Mouse (Mus musculus) testis, postnatal 14 days (tissue): ENCODE measurements around the gene Syne1.
A peak's percentile ranks its signal among the peaks of the same experiment; 100 is the strongest.

ENCODE experiments used
- DNase-seq: peaks from one replicate; pipeline ENCODE4 v3.0.0; 2021; ENCODE audit warnings: low spot score

Syne1 gene

DNA sequence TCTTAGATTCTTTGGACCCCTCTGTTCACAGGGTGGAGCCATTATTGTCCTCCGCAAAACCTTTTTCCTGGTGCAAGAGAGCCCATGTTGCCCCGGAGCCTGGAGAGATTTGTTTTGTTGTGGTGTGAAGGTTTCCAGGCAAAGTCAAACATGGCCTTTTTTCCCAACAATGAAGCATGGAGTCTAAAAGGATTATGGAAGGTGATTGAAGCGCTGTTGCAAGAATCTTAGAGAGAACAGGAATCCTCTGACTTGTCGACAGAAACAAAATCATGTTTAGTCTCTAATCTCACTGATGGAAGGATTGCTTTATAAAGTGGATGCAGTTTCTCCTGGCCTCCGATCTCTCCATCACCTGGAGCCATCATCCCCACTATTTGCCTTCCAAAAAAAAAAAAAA lies at the start of gene Syne1:
Gene Syne1, minus strand, starts transcription at position 101 of the 400 bp plus-strand sequence.
- no peak for DNase-seq

DNA sequence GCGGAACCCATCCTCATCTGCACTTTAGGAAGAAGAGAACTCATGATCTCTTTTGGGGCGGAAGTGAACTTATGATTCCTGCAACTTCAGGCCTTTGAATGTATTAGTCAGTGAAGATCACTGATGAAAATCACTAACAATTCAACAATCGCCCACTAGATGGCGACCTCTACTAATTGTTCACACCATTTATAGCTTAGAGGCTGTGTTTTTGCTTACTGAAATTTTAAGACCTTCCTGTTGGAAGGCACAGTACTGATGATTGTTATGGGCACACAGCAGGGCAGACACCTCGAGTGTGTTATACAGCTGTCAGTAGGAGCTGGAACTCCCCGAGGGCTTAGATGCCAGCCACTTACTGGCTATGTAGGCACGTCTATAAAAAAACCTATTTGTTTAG lies 48.8 kb upstream of the Syne1 start:
- peak; percentile 32 for DNase-seq

DNA sequence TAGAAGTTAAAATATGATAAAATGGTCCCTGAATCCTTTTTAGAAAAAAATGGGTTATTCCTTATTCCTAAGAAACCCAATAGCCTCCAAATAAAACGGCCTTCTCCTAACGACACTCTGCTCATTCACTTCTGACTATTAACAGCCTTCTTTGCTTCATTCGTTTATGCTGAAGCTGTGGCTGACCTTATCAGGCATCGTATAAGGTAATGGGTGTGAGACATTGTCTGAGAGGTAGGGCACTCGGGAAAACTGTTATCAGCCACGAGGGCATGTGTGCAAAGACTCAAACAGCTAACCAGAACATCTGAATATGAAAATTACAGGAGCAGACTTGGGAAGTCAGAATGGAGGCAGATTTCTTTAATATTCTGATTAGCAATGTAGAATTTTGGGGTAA lies 45.3 kb upstream of the Syne1 start:
- DNase-seq, result no peak

DNA sequence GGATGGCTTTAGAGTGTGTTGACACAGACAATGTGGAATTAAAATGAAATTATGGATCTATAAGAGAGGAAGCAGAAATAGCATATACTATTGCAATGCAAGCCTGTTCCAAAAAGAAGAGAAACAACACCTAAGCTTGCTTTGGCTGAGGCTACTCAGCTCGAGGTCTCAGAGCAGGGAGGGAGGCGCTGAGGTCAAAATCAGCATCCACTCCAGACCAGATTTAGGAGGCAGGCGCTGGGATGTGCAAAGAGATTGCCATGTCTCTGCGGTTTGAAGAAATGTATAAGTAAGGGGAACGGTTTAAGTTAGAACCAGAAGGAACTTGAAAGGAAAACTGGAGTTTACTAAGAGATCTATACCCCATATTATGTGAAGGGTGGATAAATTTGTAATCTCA lies 43.2 kb upstream of the Syne1 start:
- DNase-seq, result no peak

DNA sequence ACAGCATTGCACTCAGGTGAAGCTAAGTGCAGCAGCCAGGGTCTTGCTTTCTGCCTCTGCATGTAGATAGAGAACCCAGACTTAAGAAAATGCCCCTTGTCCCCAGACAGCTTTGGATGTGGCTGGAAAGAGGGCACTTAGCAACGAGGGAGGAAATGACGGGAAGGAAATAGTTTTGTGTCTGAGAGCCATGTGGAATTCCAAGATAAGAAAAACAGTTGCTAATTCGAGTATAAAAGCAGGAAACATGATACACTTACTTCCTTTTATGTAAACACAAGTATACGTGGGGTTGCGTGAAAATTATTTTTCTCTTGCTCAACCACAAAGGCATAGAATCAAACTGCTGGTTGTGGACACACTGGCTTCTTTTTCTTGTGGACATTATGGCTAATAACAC lies 42.2 kb upstream of the Syne1 start, which contains the start of gene Myct1:
Gene Myct1, plus strand, starts transcription at position 312 of the 400 bp plus-strand sequence.
- no peak for DNase-seq

DNA sequence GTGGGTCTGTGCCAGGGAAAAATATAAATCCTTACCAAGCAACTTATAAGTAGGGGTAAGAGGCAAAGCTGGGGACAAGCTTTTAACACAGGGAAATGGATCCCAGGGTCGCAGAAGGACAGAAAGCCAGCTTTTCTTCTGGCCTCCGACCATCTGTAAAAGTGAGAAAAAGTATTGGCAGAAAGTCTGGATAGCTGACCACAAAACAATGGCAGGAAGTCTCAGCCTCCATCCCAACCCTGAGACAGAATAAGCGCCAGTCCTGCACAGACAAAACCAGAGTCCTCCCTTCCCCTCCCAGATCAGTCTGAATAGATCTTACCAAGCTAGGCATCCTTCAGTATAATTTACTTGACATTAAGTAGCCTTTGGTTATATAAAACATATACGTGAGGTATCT lies 40.7 kb upstream of the Syne1 start:
- DNase-seq, result no peak

DNA sequence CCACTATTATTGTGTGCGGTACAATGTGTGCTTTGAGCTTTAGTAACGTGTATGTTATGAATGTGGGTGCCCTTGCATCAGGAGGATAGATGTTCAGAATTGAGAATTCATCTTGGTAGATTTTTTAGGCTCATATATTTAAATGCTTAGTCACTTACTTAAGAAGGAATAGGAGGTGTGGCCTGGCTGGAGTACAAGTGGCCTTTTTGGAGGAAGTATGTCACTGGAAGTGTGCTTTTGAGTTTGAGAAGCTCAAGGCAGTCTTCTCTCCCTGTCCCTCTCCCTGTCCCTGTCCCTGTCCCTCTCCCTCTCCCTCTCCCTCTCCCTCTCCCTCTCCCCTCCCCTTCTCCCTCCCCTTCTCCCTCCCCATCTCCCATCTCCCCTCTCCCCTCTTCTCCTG lies 39.8 kb upstream of the Syne1 start:
- DNase-seq, result no peak

DNA sequence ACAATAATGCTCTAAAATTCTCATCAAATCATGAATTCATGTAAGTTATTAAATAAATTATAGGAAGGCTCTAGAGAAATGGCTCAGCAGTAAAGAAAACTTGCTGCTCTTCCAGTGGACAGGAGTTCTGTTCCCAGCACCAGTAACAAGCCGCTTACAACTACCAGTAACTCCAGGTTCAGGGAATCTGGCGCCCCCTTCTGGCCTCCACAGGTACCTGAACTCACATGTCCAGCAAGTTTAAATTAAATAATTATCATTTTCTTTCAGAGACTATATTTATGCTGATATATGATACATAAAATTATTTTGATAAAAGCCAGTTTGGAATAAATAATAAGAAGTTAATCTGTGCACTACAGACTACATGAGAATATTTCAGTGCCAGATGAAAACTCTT lies 22.0 kb upstream of the Syne1 start:
- no peak for DNase-seq

DNA sequence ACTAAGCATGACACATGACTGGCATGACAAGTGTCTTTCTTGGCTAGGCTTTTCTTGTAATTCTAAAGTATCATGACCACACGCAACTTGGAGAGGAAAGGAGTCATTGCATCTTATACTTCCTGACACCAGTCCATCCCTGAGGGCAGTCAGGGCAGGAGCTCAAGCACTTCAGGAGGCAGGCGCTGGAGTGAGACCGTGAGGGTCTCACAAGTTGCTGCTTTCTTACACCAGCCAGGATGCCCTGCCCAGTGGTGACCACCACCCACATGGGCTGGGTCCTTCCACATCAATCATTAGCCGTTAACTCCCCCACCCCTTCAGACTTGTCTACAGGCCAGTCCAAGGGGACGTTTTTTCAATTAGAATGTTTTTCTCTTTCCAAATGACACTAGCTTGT lies 20.1 kb upstream of the Syne1 start:
- DNase-seq, result no peak

DNA sequence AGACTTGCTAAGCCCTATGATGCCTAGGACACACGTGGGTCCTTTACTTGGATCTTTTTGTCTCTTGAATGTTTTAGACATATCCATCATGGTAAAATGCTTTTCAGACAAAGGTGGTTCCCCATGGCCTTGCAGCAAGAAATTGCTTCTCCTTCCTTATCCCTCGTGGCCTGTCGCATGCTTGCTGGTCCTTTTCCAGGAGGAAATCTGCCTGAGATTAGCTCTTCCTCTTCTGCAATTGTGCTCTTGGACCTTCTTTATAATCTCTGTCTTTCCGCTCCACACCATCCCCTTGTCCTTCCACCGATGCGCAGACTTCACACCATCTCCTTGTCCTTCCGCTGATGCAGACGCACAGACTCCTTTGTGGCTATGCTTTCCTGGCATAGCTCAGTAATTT lies 18.8 kb upstream of the Syne1 start:
- no peak for DNase-seq

DNA sequence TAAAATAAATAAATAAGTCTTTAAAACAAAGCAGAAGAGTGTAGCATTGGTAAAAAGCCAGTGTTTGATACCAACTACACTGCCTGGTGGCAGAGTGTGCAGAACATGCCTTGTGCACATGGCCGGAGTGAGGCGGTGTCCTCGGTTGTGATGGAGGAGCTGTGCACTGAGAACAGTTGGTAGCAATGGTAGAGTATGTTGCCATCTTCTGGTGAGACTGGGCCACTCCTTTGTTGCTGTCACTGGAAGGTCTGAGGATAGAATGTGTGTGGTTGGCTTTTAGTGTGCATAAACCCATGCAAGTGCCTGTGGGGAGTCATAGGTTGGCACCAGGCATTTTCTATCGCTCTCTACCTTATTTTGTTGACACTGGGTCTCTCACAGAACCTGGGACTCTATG lies 17.7 kb upstream of the Syne1 start:
- no peak for DNase-seq

DNA sequence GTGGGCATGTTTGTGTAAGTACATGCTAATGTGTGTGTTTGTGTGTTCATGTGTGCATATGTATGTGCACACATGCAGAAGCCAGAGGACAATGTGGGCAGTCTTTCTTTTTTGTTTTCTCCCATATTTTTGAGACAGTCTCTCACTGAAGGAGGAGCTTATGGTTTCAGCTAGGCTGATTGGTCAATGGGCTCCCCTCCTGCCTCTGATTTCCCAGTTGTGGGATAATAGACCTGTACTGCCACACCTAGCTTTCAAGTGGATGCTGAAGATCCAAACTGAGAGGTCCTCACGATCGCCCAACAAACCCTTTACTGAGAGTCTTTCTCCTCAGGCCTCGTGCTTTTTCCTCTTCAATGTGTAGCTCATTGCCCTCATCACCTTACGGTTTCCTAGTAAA lies 10.4 kb upstream of the Syne1 start:
- no peak for DNase-seq

DNA sequence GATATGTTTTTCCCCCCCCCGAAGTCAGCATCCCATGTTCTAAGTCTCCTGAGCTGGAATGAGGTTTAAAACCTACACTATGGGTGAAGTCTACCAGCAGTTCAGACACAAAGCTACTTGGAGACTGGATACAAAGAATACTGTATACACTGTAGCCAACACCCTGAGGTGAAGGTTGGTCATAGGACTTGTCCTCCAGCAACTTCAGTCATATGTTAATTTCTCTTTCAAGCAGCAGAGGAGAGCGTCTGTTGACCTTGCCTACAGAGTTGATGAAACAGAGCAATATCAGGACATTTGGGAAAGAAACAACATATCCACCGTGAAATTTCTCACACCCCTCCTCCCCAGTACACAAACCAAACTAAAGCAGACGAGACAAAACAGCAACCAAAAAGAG lies 9.2 kb upstream of the Syne1 start:
- no peak for DNase-seq

DNA sequence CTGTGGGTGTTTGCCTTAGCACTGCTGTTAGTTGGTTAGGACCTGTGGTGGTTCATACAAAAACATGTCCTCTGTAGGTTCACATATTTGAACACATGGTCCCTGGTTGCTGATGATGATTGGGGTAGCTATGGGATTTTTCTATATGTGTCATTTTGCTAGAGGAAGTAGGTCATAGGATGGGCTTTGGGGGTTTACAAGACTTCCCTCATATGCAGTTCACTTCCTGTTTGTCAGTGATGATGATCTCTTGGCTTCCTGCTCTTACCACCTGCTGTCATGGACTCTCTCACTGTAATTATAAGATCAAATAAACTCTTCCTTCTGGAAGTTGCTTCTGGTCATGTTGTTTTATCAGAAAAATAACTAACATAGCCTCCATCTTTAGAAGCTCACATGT lies 7.5 kb upstream of the Syne1 start:
- no peak for DNase-seq

DNA sequence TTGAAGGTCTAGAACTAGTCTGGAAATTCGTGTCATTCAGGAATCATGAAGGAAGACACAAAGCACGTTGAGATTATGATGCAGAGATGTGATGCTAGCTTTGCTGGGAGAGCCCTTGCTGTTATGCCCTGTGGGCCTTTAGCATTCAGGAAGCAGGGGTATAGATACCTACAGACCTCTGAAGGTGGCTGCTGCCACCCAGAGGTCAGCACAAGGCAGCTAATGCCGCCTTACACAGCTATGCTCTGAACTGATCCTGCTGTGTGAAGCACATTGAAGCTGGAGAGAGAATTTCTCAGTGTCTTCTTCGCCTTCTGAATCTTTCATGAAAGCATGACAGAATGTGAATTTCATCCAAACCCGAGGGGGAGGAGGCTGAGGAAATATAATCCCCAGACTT lies 3.7 kb upstream of the Syne1 start:
- DNase-seq, result no peak

DNA sequence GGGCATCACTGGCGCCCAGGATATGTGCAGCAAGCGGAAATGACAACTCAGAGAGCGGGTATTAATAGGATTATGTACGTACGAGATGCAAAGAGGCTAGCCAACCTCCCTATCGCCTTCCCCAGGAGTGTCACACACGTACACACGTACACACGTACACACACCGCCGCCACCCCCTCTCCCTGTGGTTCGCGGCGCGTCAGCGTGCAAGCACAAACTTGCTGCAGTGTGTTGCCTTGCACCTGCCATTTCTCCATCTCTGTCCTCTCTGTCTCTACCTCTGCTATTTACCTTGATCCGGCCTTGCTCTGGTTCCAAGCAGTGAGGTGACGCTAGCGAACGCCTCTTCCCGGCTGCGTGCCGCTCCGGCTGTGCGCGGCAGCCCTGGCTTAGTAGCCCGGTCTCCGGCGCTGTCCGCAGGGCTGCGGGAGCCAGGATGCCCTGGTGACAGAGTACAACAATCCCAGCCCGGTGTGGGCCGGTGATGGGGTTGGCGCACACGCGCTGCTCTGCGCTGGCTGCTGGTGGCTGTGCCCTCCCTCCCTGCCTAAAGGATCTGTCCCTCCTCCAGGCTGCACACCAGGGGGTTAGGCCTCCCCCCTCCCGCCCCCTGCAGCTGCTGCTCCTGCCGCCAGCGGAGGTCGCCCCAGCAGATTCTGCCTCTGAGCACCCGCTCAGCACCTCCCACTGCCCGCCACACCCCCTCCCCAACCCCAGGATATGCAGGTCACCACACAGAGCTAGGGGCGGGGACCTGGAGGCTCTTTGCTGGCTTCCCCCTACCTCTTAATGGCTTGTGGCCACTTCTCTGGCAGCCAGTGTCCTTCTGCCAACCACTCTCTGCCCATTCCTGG lies 887 bp downstream of the Syne1 start:
- DNase-seq, result peak; percentile 21

DNA sequence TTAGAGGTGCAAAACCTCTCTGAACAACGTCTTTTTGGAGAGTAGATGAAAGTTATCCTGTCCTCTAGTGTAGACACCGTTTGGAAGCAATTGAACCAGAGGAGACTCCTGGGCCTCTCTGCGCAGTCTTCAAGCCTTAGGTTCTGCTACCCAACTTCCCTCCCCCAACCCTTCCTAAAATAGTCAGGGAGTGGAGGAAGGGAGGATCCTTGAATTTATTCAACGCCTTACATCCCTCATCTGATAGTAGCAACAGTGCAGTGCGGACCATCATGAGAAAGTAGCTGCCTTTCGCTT lies 1.5 kb downstream of the Syne1 start:
- DNase-seq, result no peak

DNA sequence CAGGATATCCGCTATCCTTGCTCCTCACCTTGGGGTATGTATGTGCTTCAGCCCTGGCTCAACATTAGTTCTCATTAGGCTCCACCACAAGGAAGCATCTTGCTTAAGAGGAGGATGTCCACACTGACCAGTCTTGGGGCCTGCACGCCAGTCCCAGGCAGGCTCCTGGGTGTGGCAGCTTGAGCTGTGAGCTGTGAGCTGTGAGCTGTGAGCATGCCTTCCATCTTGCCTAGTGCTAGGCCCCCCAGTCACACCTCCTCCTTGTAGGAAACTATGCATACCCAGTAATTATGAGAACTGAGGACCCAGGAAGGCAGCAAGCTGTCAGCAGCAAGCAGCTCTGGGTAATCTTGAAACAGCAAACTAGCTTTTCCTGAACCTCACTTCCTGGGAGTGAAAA lies 2.6 kb downstream of the Syne1 start:
- no peak for DNase-seq

DNA sequence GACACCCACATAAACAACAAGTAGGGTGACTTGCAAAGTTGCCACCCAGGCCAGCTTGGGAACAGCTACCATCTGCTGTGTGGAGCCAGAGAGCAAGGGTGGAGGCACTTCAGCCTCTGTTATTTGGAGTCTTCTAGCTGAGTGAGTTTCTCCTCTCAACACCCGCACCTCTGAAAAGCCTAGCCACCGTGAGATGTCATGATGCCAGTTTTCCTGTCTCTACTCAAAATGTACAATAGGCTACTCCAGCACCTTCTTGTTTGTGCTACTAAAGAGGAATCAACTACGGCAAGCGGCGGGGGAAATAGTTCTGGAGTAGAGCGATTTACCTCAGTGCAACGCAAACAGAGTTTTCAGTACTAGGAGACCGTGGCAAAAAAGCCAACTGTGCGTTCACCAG lies 3.5 kb downstream of the Syne1 start:
- no peak for DNase-seq

DNA sequence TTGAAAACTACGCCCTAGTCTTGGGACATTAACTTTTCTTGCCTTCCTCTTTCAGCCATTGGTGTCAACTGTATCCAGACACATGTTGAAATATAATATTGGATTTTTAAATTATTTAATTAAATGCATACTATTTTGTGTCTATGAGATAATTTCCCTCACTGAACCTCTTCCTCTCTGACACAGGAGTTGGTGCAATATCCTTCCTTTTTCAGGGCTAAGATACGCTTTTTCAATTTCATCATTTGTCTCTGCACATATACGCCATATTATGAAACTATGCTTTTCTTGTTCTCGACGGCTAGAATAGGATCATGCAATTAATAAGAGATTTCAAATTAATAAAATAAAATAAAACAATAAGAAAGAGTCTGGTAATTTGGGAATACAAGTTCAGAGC lies 4.9 kb downstream of the Syne1 start:
- no peak for DNase-seq

DNA sequence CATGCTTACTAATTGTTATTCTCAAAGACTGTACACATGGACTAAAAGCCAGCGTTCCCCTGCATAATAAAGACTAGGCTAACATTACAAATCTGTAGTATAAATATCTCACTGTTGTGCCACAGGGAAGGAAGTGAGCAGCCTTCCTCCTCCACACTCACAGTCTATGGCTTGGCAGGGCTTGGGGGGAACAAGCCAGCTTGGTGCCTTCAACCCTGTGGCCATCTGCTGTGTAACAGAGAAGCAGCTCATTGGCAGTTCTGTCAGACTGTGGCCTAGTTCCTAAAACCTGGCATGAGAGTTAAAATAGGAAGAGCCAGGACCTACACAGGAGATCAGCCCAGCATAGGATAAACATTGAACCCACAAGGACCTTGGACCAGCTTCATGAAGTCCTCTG lies 23.0 kb downstream of the Syne1 start:
- no peak for DNase-seq

DNA sequence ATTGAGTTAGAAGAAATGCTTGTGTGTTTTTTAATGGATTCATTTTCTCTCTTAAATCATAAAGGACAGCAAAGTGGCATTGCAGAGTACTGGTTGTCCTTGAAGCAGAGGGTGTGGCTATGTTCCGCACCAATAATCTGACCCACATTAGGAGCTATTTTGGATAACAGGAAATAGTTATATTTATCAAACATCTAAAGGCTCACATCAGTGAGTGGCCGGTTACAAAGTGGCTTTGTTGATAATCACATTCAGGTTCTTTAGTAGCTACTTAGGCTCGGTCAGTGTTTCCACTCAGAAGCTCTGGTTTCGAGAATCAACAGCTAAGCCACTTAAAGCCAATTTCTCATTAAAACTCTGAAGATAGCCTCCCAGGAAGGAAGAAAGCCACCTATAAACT lies 23.6 kb downstream of the Syne1 start:
- no peak for DNase-seq

DNA sequence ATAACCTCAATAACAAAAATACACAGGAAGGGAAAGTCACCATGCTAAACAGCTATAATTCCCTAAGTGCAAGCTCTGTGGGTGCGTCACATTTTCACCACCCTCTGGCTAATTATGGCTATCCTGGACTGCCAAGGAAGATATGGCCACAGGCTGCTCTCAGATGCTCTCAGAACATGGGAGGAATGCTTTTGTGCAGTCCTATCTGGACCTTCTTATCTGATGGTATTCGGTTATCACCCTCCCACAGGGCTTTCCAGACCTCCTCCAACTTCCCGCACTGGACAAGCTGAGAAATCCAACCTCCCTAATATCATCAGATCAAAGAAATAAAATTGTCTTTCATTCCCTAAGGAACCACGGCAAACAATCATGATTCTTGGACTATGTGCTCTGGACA lies 28.4 kb downstream of the Syne1 start:
- DNase-seq, result no peak

DNA sequence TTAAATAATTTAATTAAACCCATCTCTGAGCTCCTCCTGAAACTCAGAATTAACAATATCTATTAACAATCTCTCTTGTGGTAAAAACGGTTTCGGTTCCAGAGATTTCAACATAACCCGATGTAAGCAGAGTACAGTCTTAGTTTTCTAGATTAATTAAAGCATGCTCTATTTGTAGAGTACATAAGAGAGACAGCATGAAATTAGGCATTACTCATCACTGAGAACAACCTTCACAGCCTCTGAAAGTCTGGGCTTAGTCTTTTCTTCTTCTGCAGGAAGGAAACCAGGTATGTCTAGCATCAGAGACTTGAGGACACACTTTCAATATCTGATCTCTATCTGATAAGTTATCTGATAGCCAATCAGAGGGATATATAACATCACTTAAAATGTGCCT lies 29.0 kb downstream of the Syne1 start:
- DNase-seq, result no peak

DNA sequence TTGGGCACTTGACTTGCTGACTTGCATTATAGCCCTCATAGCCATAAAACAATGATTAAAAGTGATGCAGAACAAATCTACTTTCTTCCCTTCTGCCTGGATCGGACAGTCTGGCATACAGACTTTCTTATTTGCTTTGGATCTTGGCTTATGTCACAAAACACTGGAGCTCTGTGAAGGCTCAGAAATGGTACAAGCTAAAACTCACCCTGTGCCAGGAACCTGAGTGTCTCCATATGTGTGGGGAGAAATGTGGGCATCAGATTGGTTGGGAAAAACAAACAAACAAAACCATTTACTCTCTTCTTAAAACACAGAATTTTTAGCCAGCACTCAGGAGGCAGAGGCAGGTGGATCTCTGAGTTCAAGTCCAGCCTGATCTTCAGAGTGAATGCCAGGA lies 30.6 kb downstream of the Syne1 start:
- no peak for DNase-seq
